Mouse (Mus musculus): Measurements from ENCODE around the gene Colq.

GRCm38 (mm10) chr14:31557784-31558183 lies 33.4 kb downstream of the Colq start:
- no peak for TF ChIP-seq GATA1 (IDR thresholded peaks at IDR 0.05; ENCODE audit: low read length)
- no peak for TF ChIP-seq TAL1 (IDR thresholded peaks at IDR 0.05; ENCODE audit: low read length)

Data from erythroblast, embryonic 14.5 days (primary cell).